Mouse (Mus musculus): ENCODE measurements around the gene Caml. TPM values are rescaled to one million over a fixed set of nuclear protein-coding genes. Genes with fewer than 3 reads are reported as not detected.
"Not testable (repeated sequence)": the region's sequence is repeated elsewhere in the genome, so short reads cannot be mapped to it uniquely, and the experiment has no call there.

Caml gene
- 88.0 and 88.7 TPM in 2 replicates for polyA plus RNA-seq (2015; fragmentation: Nextera tagmentation; extraction: Ambion mirVana)

DNA sequence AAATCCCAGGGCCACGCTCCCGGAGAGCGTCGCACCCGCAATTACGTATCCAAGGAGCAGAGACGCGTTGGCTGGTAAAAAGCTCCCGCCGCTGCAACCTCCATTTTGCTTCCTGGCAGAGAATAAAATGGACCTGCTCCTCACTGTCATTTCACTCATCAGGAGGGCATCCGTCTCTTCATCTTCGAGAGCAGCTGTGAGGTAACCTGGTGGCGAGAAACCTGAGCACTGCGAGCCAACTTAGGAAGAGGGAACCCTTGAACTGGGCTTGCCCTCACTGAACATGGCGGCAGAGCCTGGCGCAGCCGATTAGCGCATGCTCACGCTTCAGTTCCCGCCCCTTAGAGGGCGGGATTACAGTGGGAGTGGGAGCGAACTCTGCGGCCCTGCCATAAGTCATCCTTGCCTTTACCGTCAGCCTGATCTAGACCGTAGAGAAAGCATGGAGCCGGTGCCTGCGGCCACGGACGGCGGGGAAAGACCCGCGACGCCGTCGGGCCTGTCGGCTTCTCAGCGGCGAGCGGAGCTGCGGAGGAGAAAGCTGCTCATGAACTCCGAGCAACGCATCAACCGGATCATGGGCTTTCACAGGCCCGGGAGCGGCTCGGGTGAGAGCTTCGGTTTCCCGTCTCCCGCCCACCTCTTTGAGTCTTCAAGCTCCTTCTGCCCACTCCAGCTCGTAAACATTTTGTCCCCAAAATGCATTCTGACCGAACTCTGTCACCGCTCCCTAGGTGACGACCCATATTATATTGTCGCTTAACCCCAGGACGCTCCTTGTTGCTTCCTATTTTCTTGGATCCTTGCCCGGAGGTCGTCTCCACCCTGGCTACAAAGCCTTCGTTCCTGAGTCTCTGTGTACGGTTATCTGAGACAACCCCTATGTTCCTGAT lies at the start of gene Caml:
Gene Caml, plus strand, starts transcription at position 357 of the 893 bp plus-strand sequence.
- ATAC-seq: peak; percentile 98
- under 1% methylated on average over 59 of the region's 59 CpGs for WGBS
- H3K9me3 ChIP-seq (replicated peaks): no peaks in the 10 kb centered on the region
- peak within 1 kb of the TSS; percentile 81 for H3K27ac ChIP-seq
- peak within 1 kb of the TSS; percentile 83 for H3K9ac ChIP-seq
- peaks cover 31% of the 10 kb centered on the region for H3K4me1 ChIP-seq
- H3K27me3 ChIP-seq: no peaks in the 10 kb centered on the region
- peaks cover 31% of the 10 kb centered on the region for H3K36me3 ChIP-seq (ENCODE audit: poor library complexity, severe bottlenecking)
- H3K4me2 ChIP-seq: peak within 1 kb of the TSS; percentile 87
- H3K4me3 ChIP-seq: peak within 1 kb of the TSS; percentile 85

DNA sequence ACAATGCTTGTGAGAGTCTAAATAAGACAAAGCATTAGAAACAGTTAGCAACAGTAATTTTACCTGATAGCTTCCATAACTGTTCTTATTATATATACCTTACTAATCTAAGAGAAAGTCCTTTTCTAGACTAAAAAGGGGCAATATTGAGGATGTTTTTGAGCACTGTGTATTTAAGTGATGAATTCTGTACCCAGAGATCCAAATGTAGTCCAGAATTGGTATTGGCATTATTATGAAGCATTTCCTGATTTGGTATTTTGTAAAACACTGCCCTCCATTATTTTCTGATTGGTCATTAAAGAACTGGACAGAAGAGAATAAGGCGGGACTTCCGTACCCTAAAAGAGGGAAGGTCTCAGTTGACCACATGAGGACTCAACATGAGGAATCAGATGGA lies 49.4 kb upstream of the Caml start, which contains the start of gene Tmed9:
Gene Tmed9, plus strand, starts transcription at position 301 of the 400 bp plus-strand sequence.
- Histone ChIP-seq H3K4me1 (peaks cover 25% of the 10 kb centered on the region), H3K36me3 (ENCODE audit: poor library complexity, severe bottlenecking) (peaks cover 2% of the 10 kb centered on the region), H3K4me3 (no peak within 1 kb of the TSS), H3K9me3 (replicated peaks) (no peaks in the 10 kb centered on the region), H3K9ac (no peak within 1 kb of the TSS), H3K4me2 (no peak within 1 kb of the TSS), H3K27me3 (no peaks in the 10 kb centered on the region), H3K27ac (no peak within 1 kb of the TSS)
- no peak for ATAC-seq
- 100% methylated on average over 2 of the region's 2 CpGs for WGBS

DNA sequence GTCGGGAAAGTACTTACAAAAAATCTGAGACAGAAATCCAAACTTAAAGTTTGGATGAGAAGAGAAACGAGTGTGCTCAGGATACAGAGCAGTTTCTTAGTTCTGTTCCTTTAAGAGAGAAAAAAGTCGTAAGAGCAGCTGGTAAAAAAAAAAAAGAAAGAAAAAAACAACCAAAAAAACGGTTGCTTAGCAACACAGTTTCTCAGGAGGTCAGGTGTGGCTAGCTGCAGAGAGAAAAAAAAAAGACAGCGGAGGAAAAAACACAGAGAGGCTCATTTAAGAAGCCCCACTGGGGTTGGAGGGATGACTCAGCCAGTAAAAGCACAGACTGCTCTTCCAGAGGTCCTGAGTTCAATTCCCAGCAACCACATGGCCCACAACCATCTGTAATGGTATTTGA lies 48.5 kb upstream of the Caml start:
- no peaks in the 10 kb centered on the region for H3K36me3 ChIP-seq (ENCODE audit: poor library complexity, severe bottlenecking)
- H3K27me3 ChIP-seq: no peaks in the 10 kb centered on the region
- H3K9me3 ChIP-seq (replicated peaks): peaks cover 4% of the 10 kb centered on the region; the same call in 1 of the 2 replicates
- 68% methylated on average over 5 of the region's 5 CpGs for WGBS
- H3K27ac ChIP-seq: no peak overlapping the region
- H3K9ac ChIP-seq: no peak overlapping the region
- no peak overlapping the region for H3K4me2 ChIP-seq
- ATAC-seq: no peak
- peaks cover 17% of the 10 kb centered on the region for H3K4me1 ChIP-seq
- no peak overlapping the region for H3K4me3 ChIP-seq

DNA sequence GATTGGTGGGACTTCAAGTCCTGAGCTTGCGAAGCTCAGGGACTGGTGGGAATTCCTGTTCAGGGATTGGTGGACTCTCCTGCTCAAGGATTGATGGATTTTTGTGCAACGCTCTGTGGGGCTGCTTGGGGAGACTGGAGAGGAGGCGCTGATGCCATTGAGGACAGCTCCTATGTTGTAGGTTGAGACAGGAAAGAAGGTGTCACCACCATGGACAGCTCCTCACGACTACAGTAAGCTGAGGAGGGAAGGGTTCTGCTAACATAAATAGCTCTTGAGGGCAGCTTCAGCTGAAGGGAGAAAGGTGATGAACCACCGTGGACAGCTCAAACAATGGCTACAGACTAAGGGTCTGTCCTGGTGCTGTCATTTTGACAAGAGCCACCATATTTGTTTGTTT lies 46.9 kb upstream of the Caml start:
- H3K27ac ChIP-seq: no peak overlapping the region
- H3K9ac ChIP-seq: no peak overlapping the region
- H3K36me3 ChIP-seq (ENCODE audit: poor library complexity, severe bottlenecking): no peaks in the 10 kb centered on the region
- H3K27me3 ChIP-seq: no peaks in the 10 kb centered on the region
- H3K4me3 ChIP-seq: no peak overlapping the region
- H3K9me3 ChIP-seq (replicated peaks): peaks cover 4% of the 10 kb centered on the region; the same call in 1 of the 2 replicates
- H3K4me1 ChIP-seq: peaks cover 10% of the 10 kb centered on the region
- H3K4me2 ChIP-seq: no peak overlapping the region
- ATAC-seq: no peak
- 60% methylated on average over 5 of the region's 5 CpGs for WGBS

DNA sequence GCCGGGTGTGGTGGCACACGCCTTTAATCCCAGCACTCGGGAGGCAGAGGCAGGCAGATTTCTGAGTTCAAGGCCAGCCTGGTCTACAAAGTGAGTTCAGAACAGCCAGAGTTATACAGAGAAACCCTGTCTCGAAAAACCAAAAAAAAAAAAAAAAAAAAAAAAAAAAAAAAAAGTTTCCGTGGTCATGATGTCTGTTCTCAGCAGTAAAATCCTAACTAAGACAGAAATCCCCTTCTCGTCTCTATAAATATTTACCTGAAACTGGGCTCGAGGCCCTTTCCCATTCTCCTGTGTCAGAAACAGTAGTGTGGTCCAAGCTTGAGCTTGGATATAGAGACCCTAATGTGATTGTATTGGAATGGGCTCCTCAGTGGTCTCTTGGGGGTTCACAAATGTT lies 45.9 kb upstream of the Caml start:
- H3K36me3 ChIP-seq (ENCODE audit: poor library complexity, severe bottlenecking); H3K4me1 ChIP-seq; H3K27ac ChIP-seq; H3K27me3 ChIP-seq; H3K4me2 ChIP-seq; ATAC-seq; H3K9ac ChIP-seq; H3K9me3 ChIP-seq (replicated peaks); H3K4me3 ChIP-seq: not testable (repeated sequence)
- 85% methylated on average over 7 of the region's 7 CpGs for WGBS

DNA sequence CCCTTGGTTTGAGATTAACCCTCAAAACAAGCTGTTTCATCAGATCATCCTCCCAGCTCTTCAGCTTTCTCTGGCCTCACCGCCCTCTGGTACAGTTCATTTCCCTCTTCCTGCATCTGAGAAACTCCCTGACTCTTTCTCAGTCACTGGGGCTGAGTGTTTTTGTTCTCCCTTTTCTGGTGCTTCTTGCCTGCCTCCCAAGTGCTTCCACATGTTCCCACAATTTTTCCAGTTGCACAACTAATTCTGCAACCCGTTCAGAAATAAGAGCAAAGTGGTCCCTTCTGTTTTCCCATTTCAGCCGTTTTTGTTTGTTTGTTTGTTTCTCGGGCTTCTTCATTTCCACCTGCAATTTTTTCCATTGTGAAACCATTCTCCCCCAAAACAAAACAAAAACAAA lies 44.7 kb upstream of the Caml start:
- no peaks in the 10 kb centered on the region for H3K36me3 ChIP-seq (ENCODE audit: poor library complexity, severe bottlenecking)
- no peaks in the 10 kb centered on the region for H3K27me3 ChIP-seq
- 85% methylated on average over 4 of the region's 4 CpGs for WGBS
- no peak overlapping the region for H3K4me2 ChIP-seq
- H3K27ac ChIP-seq: no peak overlapping the region
- ATAC-seq: no peak
- H3K9me3 ChIP-seq (replicated peaks): peaks cover 4% of the 10 kb centered on the region; the same call in 1 of the 2 replicates
- H3K9ac ChIP-seq: no peak overlapping the region
- H3K4me1 ChIP-seq: no peaks in the 10 kb centered on the region
- no peak overlapping the region for H3K4me3 ChIP-seq

DNA sequence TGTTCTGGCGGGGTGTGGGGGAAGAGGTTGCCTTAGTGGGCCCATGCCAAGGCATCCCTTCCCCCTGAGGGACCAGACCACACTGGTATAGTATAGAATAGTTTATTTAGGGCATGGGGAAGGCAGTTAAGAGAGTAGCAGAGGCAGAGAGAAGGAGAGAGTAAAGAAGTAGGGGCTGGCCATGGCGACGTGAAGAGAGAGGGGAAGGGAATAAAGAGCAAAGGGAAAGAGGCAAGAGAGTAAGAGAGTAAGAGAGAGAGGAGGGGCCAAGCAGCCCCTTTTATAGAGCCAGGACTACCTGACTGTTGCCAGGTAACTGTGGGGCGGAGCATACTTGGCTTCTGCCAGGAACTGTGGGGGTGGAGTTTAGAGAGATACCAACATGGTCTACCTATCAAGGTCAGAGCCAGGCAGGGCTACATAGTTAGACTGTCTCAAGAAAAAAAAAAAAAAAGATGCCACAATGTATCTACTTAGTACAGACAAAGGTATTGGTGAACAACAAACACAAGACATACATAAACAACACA lies 30.8 kb upstream of the Caml start:
- no peaks in the 10 kb centered on the region for H3K9me3 ChIP-seq (replicated peaks)
- no peak overlapping the region for H3K9ac ChIP-seq
- H3K4me2 ChIP-seq: no peak overlapping the region
- peaks cover 17% of the 10 kb centered on the region for H3K4me1 ChIP-seq
- no peak for ATAC-seq
- peaks cover 17% of the 10 kb centered on the region for H3K27me3 ChIP-seq
- WGBS: 73% methylated on average over 4 of the region's 4 CpGs
- peaks cover 28% of the 10 kb centered on the region for H3K36me3 ChIP-seq (ENCODE audit: poor library complexity, severe bottlenecking)
- H3K4me3 ChIP-seq: no peak overlapping the region
- H3K27ac ChIP-seq: no peak overlapping the region

DNA sequence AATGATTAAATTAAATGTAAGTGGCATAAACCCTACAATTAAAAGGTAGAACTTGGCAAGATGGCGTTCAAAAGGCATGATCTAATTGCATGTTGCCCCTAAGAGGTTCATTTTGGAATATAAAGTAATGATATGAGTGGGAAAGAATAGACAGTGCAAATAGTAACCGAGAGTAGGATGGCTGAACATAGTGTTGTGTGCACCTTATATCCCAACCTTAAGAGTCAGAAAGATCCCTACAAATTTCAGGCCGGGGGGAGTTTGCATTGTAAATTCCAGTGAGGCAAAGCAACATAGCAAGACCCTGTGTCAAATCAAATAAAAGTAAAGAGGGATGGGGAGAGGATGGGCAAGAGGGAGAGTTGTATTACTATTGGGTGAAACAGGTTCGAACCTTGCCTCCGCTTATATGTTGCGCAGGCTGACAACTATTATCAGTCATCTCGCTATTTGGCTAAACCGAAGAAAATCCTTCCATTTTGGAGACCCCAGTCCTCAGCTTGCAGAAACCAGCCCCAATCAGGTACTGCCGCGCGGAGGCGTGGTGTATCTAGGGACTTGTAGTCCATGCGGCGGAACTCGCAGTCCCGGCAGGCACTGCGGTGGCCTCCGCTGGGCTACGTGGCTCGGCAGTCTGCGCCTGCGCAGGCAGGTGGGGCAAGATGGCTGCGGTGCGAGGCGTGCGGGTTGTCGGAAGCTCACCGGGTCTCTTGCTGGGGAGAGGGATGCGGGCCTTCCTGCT lies 30.1 kb upstream of the Caml start:
- Histone ChIP-seq H3K27me3 (peaks cover 17% of the 10 kb centered on the region), H3K4me1 (peaks cover 17% of the 10 kb centered on the region), H3K4me2 (peak overlapping the region; percentile 82), H3K9ac (peak overlapping the region; percentile 77), H3K27ac (peak overlapping the region; percentile 72), H3K9me3 (replicated peaks) (no peaks in the 10 kb centered on the region), H3K4me3 (peak overlapping the region; percentile 87), H3K36me3 (ENCODE audit: poor library complexity, severe bottlenecking) (peaks cover 34% of the 10 kb centered on the region)
- ATAC-seq: peak; percentile 99
- 5% methylated on average over 29 of the region's 29 CpGs for WGBS

DNA sequence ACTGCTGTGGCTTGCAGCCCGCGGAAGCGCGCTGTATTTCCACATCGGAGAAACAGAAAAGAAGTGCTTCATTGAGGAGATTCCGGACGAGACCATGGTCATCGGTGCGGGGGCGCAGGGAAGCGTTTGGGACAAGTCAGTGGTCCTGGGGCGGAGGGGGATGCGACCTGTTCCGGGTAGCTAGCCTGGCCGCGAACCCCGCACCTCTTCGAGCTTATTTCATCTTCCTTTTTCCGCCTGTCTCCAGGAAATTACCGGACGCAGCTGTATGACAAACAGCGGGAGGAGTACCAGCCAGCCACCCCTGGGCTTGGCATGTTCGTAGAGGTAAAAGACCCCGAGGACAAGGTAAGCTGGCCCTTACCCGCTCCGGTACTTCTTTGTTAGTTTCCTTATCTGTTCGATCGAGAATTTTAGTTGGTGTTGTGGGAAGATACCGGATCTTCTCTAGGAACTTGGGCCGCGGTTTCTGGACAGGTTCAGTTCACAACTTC lies 29.5 kb upstream of the Caml start:
- Histone ChIP-seq H3K36me3 (ENCODE audit: poor library complexity, severe bottlenecking) (peaks cover 40% of the 10 kb centered on the region), H3K4me2 (peak overlapping the region; percentile 82), H3K27me3 (peaks cover 17% of the 10 kb centered on the region), H3K9ac (peak overlapping the region; percentile 77), H3K4me1 (peaks cover 17% of the 10 kb centered on the region), H3K4me3 (peak overlapping the region; percentile 87), H3K27ac (peak overlapping the region; percentile 72), H3K9me3 (replicated peaks) (no peaks in the 10 kb centered on the region)
- WGBS: under 1% methylated on average over 31 of the region's 31 CpGs
- ATAC-seq: peak; percentile 61

DNA sequence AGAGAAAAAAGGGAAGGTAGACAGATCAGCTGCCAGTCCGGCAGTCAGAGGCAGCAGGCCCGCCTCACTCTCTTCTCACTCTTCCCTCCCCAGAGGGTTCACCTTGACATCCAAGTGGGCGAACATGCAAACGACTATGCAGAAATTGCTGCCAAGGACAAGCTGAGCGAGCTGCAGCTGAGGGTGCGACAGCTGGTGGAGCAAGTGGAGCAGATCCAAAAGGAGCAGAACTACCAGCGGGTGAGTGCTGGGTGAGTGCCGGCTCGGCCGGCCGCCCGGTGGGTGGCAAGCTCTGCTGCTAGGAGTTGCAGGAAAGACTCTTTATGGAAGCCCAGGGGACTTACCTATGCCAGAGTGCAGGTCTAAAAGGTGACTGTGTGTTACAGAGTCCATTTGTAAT lies 27.4 kb upstream of the Caml start:
- no peak for ATAC-seq
- Histone ChIP-seq H3K27ac (no peak overlapping the region), H3K9ac (0 out of 2 replicates have a peak overlapping the region, but pooled peaks have one; percentile 8), H3K4me3 (no peak overlapping the region), H3K36me3 (ENCODE audit: poor library complexity, severe bottlenecking) (peaks cover 43% of the 10 kb centered on the region), H3K4me2 (no peak overlapping the region), H3K4me1 (peaks cover 22% of the 10 kb centered on the region), H3K9me3 (replicated peaks) (no peaks in the 10 kb centered on the region), H3K27me3 (peaks cover 10% of the 10 kb centered on the region; the same call in 1 of the 2 replicates)
- WGBS: 89% methylated on average over 12 of the region's 12 CpGs

DNA sequence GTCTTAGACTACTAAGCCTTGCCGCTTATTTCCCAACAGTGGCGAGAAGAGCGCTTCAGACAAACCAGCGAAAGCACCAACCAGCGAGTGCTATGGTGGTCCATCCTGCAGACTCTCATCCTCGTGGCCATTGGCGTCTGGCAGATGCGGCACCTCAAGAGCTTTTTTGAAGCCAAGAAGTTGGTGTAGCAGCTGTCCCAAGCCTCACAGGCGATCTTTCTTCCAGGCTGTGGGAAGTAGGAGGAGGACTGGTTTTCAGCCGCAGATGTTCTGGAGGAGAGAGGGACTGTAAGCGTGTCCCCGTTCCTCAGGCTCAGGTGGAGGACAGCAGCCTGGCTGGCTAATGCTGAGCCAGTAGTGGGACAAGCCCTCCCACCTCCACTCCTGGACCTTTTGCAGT lies 26.0 kb upstream of the Caml start:
- H3K9ac ChIP-seq: no peak overlapping the region

More for the DNA sequence above, 26.0 kb upstream of the Caml start:
- Histone ChIP-seq H3K4me2 (no peak overlapping the region), H3K4me3 (no peak overlapping the region), H3K27ac (no peak overlapping the region), H3K36me3 (ENCODE audit: poor library complexity, severe bottlenecking) (peaks cover 43% of the 10 kb centered on the region), H3K27me3 (peaks cover 1% of the 10 kb centered on the region; the same call in 1 of the 2 replicates), H3K4me1 (peaks cover 31% of the 10 kb centered on the region), H3K9me3 (replicated peaks) (no peaks in the 10 kb centered on the region)
- ATAC-seq: no peak
- WGBS: 96% methylated on average over 12 of the region's 12 CpGs
